Mouse (Mus musculus): ENCODE results near the gene Lig1. TPM values are rescaled to one million over a fixed set of nuclear protein-coding genes. Genes with fewer than 3 reads are reported as not detected.

The Lig1 gene
- polyA plus RNA-seq, 1 experiment from 2014 or later = 121 TPM

DNA sequence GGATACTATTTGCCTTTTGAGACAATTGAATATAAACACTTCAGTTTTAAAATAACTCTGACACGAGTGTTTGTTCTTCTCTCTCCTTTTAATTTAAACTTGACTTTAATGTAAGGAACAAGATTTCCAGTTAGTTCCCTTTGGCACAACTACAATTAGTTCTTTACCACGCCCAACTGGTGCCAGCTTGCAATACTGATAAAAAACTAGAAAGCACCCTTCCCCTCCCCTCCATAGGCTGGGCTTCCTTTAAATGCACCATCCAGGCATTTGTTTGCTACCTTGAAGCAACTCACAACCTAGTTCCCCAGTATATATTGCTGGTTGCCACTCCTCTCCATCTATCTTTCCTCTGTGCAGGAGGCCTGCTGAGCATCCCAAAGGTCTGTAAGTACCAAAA, 47.2 kb downstream of the Lig1 start, which contains the start of gene Pla2g4c:
Gene Pla2g4c (plus strand): TSS at position 340 of the 400 bp plus-strand sequence.
- Histone ChIP-seq H3K9ac (ENCODE audit: low read length) (no peak within 1 kb of the TSS), H3K9me3 (ENCODE audit: control insufficient read depth, low read length) (no peaks in the 10 kb centered on the region), H3K4me1 (ENCODE audit: control insufficient read depth, insufficient read depth, low read length) (no peaks in the 10 kb centered on the region), H3K4me3 (ENCODE audit: low read depth, low read length) (no peak within 1 kb of the TSS), H3K27ac (ENCODE audit: low read depth, low read length) (no peak within 1 kb of the TSS), H3K27me3 (ENCODE audit: control insufficient read depth, insufficient read depth, low read length) (no peaks in the 10 kb centered on the region), H3K36me3 (ENCODE audit: control insufficient read depth, insufficient read depth, low read length) (no peaks in the 10 kb centered on the region), H3K4me2 (ENCODE audit: low read depth) (no peak within 1 kb of the TSS)
- WGBS = 82% methylated on average over 2 of the region's 2 CpGs
- no peak for ATAC-seq (ENCODE audit: insufficient read depth, low FRiP score, low TSS enrichment)
- no peak for DNase-seq (ENCODE audit: low spot score)

DNA sequence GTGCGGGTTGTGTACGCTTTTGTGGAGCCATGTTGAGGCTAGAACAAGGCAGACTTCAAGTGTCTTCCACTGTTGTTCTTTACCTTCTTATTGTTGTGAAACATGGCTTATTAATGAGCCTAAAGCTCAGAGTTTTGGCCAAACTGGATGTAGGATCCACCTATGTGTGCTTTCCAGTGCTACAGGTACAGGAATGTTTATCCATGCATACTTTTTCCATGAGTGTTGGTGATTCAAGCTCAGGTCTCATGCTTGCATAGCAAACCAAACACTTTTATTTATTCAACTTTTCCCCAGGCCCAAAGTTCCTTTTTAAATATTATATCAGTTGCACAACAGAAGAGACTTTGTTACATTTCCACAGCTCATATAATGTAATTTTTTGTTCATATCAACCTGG, 53.5 kb downstream of the Lig1 start:
- 97% methylated on average over 2 of the region's 2 CpGs for WGBS

DNA sequence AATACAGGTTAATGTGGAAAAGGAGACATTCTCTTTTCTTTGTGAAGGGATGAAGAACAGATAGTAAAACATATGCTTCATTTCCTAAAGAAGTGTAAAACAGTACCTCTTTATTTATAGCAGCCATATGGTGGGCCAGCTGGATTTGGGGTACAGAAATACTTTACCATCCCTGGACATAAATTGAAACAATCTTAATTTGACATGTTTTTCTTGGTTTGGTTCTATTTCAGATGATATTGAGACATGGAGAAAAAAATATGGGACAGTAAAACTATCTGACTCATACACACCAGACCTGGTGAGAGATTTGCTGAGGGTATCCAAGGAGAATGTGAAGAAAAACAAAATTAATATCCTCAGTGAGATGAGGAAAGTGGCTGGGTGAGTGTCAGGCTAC, 78.9 kb downstream of the Lig1 start:
- Histone ChIP-seq H3K9me3 (ENCODE audit: control insufficient read depth, low read length) (no peaks in the 10 kb centered on the region; the same call in 1 of the 2 replicates), H3K27me3 (ENCODE audit: control insufficient read depth, insufficient read depth, low read length) (no peaks in the 10 kb centered on the region), H3K36me3 (ENCODE audit: control insufficient read depth, insufficient read depth, low read length) (peaks cover 2% of the 10 kb centered on the region; the same call in 1 of the 2 replicates), H3K4me3 (ENCODE audit: low read depth, low read length) (no peak overlapping the region), H3K9ac (ENCODE audit: low read length) (no peak overlapping the region), H3K27ac (ENCODE audit: low read depth, low read length) (no peak overlapping the region), H3K4me2 (ENCODE audit: low read depth) (no peak overlapping the region), H3K4me1 (ENCODE audit: control insufficient read depth, insufficient read depth, low read length) (no peaks in the 10 kb centered on the region)
- DNase-seq (ENCODE audit: low spot score) = no peak
- no peak for ATAC-seq (ENCODE audit: insufficient read depth, low FRiP score, low TSS enrichment)

More for the DNA sequence above, 53.5 kb downstream of the Lig1 start:
- Histone ChIP-seq H3K4me3 (ENCODE audit: low read depth, low read length) (no peak overlapping the region), H3K27ac (ENCODE audit: low read depth, low read length) (no peak overlapping the region), H3K36me3 (ENCODE audit: control insufficient read depth, insufficient read depth, low read length) (no peaks in the 10 kb centered on the region), H3K4me2 (ENCODE audit: low read depth) (no peak overlapping the region), H3K9ac (ENCODE audit: low read length) (no peak overlapping the region), H3K27me3 (ENCODE audit: control insufficient read depth, insufficient read depth, low read length) (no peaks in the 10 kb centered on the region), H3K4me1 (ENCODE audit: control insufficient read depth, insufficient read depth, low read length) (no peaks in the 10 kb centered on the region), H3K9me3 (ENCODE audit: control insufficient read depth, low read length) (no peaks in the 10 kb centered on the region)
- DNase-seq (ENCODE audit: low spot score) = no peak
- ATAC-seq (ENCODE audit: insufficient read depth, low FRiP score, low TSS enrichment) = no peak

Other genes starting within 250 kb of the Lig1 start
- 120 and 126 TPM in 2 replicates for gene Chmp2a, start 242.5 kb upstream of the Lig1 start, polyA plus RNA-seq (2014; fragmentation: Nextera tagmentation; extraction: Ambion mirVana)
- 189 and 194 TPM in 2 replicates for gene Ube2m, start 239.0 kb upstream of the Lig1 start, polyA plus RNA-seq (2014; fragmentation: Nextera tagmentation; extraction: Ambion mirVana)
- 1.7 and 2.2 TPM in 2 replicates for gene Mzf1, start 222.5 kb upstream of the Lig1 start, polyA plus RNA-seq (2014; fragmentation: Nextera tagmentation; extraction: Ambion mirVana)
- gene Vmn1r85, start 182.1 kb upstream of the Lig1 start, polyA plus RNA-seq (2014; fragmentation: Nextera tagmentation; extraction: Ambion mirVana) = not detected in 2 replicates
- not detected in 2 replicates for gene Vmn1r86, start 157.4 kb upstream of the Lig1 start, polyA plus RNA-seq (2014; fragmentation: Nextera tagmentation; extraction: Ambion mirVana)
- gene Vmn1r87, start 137.1 kb upstream of the Lig1 start, polyA plus RNA-seq (2014; fragmentation: Nextera tagmentation; extraction: Ambion mirVana) = not detected in 2 replicates
- gene Vmn1r88, start 117.7 kb upstream of the Lig1 start, polyA plus RNA-seq (2014; fragmentation: Nextera tagmentation; extraction: Ambion mirVana) = not detected in 2 replicates
- not detected in 2 replicates for gene Vmn1r89, start 64.3 kb upstream of the Lig1 start, polyA plus RNA-seq (2014; fragmentation: Nextera tagmentation; extraction: Ambion mirVana)
- gene Zswim9, start 1.4 kb downstream of the Lig1 start, polyA plus RNA-seq (2014; fragmentation: Nextera tagmentation; extraction: Ambion mirVana) = 4.7 and 9.0 TPM in 2 replicates
- 0.84 and 1.1 TPM in 2 replicates for gene Pla2g4c, start 47.4 kb downstream of the Lig1 start, polyA plus RNA-seq (2014; fragmentation: Nextera tagmentation; extraction: Ambion mirVana)
- gene Cabp5, start 120.8 kb downstream of the Lig1 start, polyA plus RNA-seq (2014; fragmentation: Nextera tagmentation; extraction: Ambion mirVana) = 0.26 TPM in 1 of 2 replicates, not detected in the other
- not detected in 2 replicates for gene Bsph1, start 173.6 kb downstream of the Lig1 start, polyA plus RNA-seq (2014; fragmentation: Nextera tagmentation; extraction: Ambion mirVana)